Mouse (Mus musculus) cerebellum, postnatal 14 days (tissue): ENCODE results near the gene Sipa1l2.

Experiments
- DNase-seq, 2 experiments: peaks; one replicate each; pipeline ENCODE4 v3.0.0; 2021; ENCODE audit warnings: mixed read lengths in 2 of 2

The Sipa1l2 gene

DNA sequence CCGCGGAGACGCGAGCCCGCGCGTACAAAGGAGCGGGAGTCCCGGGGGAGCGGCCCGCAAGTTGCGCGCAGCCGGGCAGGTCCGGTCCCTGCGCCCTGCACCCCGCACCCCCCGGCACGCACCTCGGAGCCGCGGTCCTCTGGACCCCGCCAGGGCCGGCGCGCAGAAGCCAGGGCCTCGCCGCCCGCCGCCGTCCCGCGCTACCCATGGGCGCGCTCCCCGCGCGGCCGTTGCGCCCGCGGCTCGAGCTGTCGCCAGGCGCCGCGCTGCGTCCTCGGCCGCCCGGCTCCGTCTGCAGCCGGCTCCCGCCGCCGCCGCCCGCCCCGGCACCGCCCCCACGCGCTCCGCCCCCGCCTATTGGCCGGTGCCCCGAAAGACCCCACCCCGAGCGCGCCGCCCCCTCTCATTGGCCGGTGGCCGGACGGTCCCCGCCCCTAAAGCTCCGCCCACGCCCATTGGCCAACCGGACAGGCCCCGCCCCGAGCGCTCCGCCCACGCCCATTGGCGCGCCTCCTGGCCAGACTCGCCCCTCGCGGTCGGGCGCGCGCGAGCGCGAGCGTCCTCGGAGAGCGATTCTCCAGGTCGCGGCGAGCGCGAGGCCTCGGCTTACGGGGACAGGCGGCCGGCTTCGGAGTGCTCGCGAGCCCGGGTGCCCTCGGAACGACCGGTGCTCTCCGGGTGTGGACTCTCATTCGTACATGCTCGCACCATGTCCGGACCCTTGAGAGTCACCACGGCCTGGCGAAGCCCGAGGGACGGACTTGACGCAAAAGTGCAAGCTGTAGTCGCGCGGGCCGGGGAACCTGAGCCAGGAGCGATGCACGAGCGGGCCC, at the start of gene Sipa1l2:
Gene Sipa1l2, minus strand, starts transcription at position 276 of the 833 bp plus-strand sequence.
- DNase-seq: peak; percentile 100

DNA sequence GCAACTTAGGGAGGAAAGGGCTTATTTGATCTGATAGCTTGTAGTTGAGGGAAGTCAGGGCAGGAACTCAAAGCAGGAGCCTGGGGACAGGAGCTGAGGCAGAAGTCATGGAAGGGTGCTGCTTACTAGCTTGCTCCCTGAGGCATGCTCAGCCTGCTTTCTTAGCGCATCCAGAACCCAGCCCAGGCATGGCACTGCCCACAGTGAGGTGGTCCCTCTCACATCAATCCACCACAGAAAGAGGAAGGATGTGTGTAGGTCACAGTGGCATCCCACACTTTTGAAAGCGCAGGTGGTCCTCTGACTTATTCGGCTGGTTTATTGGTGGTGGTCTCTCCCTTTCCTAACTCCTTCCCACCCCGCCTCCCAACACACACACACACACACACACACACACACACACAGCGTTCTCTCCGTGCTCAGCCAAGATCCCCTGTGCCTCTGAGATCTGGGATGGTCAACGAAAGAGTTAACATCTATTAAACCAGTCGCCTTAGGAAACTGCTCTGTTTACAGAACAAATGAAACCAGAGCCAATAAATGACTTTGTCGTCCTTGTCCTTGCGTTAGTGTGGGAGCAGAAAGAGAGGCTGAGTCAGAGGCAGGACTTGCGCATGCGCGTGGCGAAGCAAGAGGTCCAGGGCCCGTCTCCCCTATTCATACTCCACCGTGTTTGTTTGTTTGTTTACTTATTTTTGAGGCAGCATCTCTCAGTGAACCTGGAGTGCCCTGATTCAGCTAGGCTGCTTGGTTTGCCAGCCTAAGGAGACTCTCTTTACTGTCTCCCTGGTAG, 49.1 kb upstream of the Sipa1l2 start:
- DNase-seq: no peak

- no peak for DNase-seq
These were observed 47.3 kb upstream of the Sipa1l2 start for GRCm38 (mm10) chr8:125616935-125617334.

GRCm38 (mm10) chr8:125616039-125616438, 46.4 kb upstream of the Sipa1l2 start:
- no peak for DNase-seq

DNA sequence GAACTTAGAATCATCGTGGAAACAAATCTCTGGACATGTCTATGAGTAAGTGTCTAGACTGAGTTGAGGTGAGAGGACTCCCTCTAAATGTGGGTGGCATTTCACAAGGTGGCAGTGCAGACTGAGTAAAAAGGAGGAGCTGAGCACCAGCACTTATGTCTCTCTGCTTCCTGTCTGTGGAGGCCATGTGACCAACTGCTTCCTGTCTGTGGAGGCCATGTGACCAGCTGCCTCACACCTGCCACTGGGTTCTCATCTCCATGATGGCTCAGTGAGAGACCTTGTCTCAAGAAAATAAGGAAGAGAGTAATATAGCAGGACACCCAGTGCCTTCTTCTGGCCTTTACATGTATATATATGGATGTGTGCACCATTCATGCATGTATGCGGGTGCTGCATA, 43.9 kb upstream of the Sipa1l2 start:
- DNase-seq: no peak

DNA sequence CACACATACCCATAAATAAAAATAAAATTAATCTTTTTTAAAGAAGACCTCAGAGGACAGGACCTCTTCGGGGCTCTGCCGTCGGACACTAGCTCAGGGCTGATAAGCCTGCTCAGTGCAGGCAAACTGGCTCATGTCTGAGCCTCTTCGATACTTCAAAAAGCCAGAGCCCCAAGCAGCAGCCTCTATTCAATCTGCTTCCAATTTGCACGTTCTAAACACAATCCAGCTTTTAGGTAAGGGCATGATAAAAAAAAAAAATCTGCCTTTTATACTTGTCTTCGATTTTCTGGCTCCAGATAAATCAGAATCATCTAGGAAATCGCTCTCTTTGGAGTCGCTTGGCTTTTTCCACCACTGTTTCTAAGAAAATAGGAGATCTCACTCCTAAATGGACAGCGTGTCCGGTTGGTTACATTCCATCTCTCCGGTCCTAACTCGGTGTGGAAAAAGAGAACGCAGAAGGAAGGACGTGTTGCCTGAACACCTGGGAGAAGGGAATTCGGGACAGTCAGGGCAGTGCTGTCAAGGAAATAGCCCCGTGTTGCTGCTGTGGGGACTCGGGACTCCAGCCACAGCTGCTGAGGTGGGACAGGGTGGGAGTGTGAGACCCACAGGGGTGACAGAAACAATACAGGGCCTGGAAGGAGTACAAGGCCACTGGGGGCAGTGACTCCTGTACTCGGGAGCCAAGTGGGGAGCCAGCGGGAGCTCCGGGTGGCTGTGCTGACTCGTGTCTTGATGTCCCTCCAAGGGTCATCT, 42.4 kb upstream of the Sipa1l2 start:
- no peak for DNase-seq

- peak in 1 of 2 experiments; percentile 17 for DNase-seq
These were observed 41.6 kb upstream of the Sipa1l2 start for GRCm38 (mm10) chr8:125611024-125611798.

DNA sequence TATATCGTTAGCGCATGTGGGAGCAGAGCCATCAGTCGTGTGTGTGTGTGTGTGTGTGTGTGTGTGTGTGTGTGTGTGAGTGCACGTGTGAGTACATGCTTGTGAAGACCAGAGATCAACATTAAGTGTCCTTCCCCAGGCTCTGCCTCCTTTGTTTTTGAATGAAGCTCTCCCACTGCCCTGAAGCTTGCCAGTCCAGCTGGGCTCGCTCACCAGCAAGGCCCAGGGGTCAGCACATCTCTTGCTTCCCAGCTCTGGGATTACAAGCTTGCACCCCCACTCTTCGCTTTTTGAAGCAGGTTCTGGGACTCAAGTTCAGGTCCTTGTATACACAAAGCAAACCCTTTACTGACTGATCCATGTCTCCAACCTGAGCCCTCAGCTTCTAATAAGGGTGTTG, 40.1 kb upstream of the Sipa1l2 start:
- no peak for DNase-seq

DNA sequence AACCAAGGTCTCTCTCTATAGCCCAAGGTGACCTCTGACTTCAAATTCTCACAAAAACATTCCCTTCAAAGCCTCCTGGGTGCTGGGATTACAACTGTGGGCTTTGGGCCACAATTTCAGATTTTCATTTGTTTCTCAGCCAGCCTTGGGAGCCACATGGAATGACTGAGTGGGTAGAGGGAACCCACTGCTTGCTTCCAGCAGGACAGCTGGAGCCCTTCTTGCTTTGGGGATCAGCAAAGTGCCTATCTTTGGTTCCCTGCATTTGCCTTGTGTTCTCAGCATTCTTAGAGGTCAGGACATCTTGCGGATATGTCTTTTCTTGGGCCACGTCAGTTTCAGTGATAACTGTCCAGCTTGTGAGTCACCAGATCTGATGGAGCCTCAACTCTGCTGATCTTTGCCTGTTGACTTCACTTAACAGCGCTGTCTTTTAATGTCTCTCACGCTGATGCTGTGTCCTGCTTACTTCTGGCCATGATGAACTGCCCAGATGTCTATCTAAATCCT, 38.2 kb upstream of the Sipa1l2 start:
- DNase-seq: no peak

GRCm38 (mm10) chr8:125606937-125607336, 37.3 kb upstream of the Sipa1l2 start:
- no peak for DNase-seq

GRCm38 (mm10) chr8:125604817-125605512, 35.4 kb upstream of the Sipa1l2 start:
- no peak for DNase-seq

GRCm38 (mm10) chr8:125604213-125604816, 34.7 kb upstream of the Sipa1l2 start:
- no peak for DNase-seq

DNA sequence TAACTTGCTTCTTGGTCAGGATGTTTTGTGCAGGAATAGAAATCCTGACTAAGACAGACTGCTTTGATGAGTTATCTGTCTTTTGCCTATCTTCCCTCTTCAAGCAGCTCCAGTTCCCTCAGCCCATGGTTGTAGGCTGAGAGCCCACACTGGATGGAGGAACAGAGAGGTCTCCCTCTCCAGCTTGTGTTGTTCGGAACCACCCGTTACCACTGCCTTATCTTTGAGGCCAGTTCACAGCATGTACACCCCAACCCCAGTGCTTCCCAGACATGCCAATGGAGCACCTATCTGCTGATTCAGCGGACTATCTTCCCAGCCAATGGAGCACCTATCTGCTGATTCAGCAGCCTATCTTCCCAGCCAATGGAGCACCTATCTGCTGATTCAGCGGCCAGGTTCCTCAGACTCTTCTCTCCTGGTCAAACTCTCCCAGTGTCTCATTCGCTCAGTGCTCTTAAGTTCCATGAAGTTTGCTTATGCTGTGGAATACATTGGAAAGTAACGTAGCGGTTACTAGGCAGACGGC, 33.8 kb upstream of the Sipa1l2 start:
- DNase-seq: no peak

- DNase-seq: no peak
These were observed 30.6 kb upstream of the Sipa1l2 start for GRCm38 (mm10) chr8:125600033-125600686.

- DNase-seq: peak; percentile 87 to 91
These were observed 26.2 kb upstream of the Sipa1l2 start for GRCm38 (mm10) chr8:125595571-125596508.

GRCm38 (mm10) chr8:125590363-125590762, 20.8 kb upstream of the Sipa1l2 start:
- no peak for DNase-seq

GRCm38 (mm10) chr8:125586587-125586986, 17.0 kb upstream of the Sipa1l2 start:
- DNase-seq: no peak

DNA sequence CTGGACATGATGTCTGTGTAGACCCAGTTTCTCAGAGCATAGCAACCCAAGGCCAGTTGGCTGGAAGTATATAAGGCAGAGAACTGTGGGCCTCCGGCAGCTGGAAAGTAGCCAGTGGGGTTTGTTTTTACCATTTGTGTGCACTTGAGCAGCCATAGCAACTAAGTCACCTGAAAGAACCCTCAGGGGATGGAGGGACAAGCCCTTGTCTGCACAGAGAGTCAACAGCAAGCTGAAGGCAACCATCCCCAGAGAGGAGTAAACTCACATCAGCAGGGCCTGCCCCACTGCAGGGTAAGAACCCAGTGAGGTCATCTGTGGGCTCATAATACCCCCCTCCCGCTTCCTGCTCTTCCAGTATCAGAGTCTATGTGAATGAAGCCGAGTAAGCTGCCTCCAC, 14.7 kb upstream of the Sipa1l2 start:
- DNase-seq: no peak

DNA sequence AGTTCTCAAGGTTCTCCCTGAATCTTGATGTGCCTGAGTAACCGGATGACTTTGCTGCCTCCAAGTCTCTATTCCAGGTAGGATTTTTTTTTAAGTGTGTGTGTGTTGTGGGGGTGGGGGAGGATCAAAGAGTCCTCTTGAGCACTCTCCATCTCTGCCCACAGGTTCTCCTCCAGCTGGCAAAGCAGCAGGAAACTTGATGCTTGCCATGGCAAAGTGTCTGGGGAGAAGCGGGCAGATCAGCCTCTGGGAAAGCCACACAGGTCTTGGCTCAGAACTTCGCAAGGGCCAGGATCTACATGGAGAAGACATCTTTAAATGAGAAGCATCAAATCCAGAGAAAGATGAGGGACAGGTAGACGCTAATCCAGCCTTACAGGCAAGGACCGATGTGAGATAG, 10.8 kb upstream of the Sipa1l2 start:
- DNase-seq: no peak
